Mouse (Mus musculus) heart, embryonic 11.5 days (tissue): Measurements from ENCODE around the gene Gpat3. TPM values are rescaled to one million over a fixed set of nuclear protein-coding genes. Genes with fewer than 3 reads are reported as not detected.

Experiments
- polyA plus RNA-seq: library from polyadenylated mRNA; unstranded; fragments of >200 nt; fragmentation: Nextera tagmentation; extraction: Ambion mirVana; gene quantifications from 2 replicates; pipeline ENCODE4 v1.2.1, GENCODE M21; 2014

Gene Gpat3
- polyA plus RNA-seq, 1 experiment from 2014 or later, result 7.4 TPM

Other genes starting within 250 kb of the Gpat3 start
- 64.3 and 70.8 TPM in 2 replicates for gene Coq2, start 170.6 kb upstream of the Gpat3 start, polyA plus RNA-seq
- 1.1 and 1.7 TPM in 2 replicates for gene Hpse, start 126.0 kb upstream of the Gpat3 start, polyA plus RNA-seq
- gene Helq, start 47.1 kb upstream of the Gpat3 start, polyA plus RNA-seq, result 13.1 and 15.3 TPM in 2 replicates
- 137 and 158 TPM in 2 replicates for gene Mrps18c, start 47.1 kb upstream of the Gpat3 start, polyA plus RNA-seq
- 22.2 and 33.8 TPM in 2 replicates for gene Abraxas1, start 24.7 kb upstream of the Gpat3 start, polyA plus RNA-seq